Mouse (Mus musculus): ENCODE data around the gene Tspan10. TPM values are rescaled to one million over a fixed set of nuclear protein-coding genes. Genes with fewer than 3 reads are reported as not detected.

Gene Tspan10
- total RNA-seq, 2 experiments from 2014 or later = not detected

GRCm38 (mm10) chr11:120492024-120492877, 49.8 kb downstream of the Tspan10 start:
- peak in 1 of 2 experiments; percentile 21 for DNase-seq (ENCODE audit: low spot score in 2 of 2)

- no peak for DNase-seq (ENCODE audit: low spot score in 2 of 2)
These were observed 50.4 kb downstream of the Tspan10 start for GRCm38 (mm10) chr11:120492878-120493203.

GRCm38 (mm10) chr11:120493351-120493750, 50.9 kb downstream of the Tspan10 start:
- no peak for DNase-seq (ENCODE audit: low spot score in 2 of 2)

- DNase-seq (ENCODE audit: low spot score in 2 of 2) = no peak
These were observed 51.5 kb downstream of the Tspan10 start for GRCm38 (mm10) chr11:120493911-120494310.

Other genes starting within 250 kb of the Tspan10 start
- gene Bahcc1, start 209.7 kb upstream of the Tspan10 start, total RNA-seq (2021) = 10 to 100 TPM; 17.6 to 19.0 TPM
- gene Actg1, start 94.1 kb upstream of the Tspan10 start, total RNA-seq (2021) = 1,000 to 10,000 TPM; 1,279 to 1,291 TPM
- under 1 TPM in 1 of 2 experiments, not detected in 1; 0.61 TPM for gene Fscn2, start 81.1 kb upstream of the Tspan10 start, total RNA-seq (2021)
- 10 to 100 TPM; 16.7 to 18.4 TPM for gene Faap100, start 63.9 kb upstream of the Tspan10 start, total RNA-seq (2021)
- 10 to 100 TPM; 60.0 to 61.9 TPM for gene Nploc4, start 4.9 kb upstream of the Tspan10 start, total RNA-seq (2021)
- gene Pde6g, start 10.9 kb downstream of the Tspan10 start, total RNA-seq (2021) = under 1 TPM; 0.43 to 0.82 TPM
- 10 to 100 TPM; 13.1 to 13.5 TPM for gene Oxld1, start 15.4 kb downstream of the Tspan10 start, total RNA-seq (2021)
- gene Ccdc137, start 15.5 kb downstream of the Tspan10 start, total RNA-seq (2021) = 10 to 100 TPM; 24.6 to 32.9 TPM
- gene Arl16, start 25.0 kb downstream of the Tspan10 start, total RNA-seq (2021) = 10 to 100 TPM; 53.0 to 53.6 TPM
- 10 to 100 TPM; 65.1 to 67.5 TPM for gene Mrpl12, start 42.0 kb downstream of the Tspan10 start, total RNA-seq (2021)
- gene Slc25a10, start 49.2 kb downstream of the Tspan10 start, total RNA-seq (2021) = 10 to 100 TPM; 18.9 to 19.3 TPM
- not detected for gene Gcgr, start 88.1 kb downstream of the Tspan10 start, total RNA-seq (2021)
- gene Mcrip1, start 107.1 kb downstream of the Tspan10 start, total RNA-seq (2021) = 10 to 100 TPM; 68.8 to 74.5 TPM
- not detected for gene Ppp1r27, start 108.5 kb downstream of the Tspan10 start, total RNA-seq (2021)
- 100 to 1,000 TPM; 122 to 132 TPM for gene P4hb, start 130.6 kb downstream of the Tspan10 start, total RNA-seq (2021)
- gene Arhgdia, start 139.0 kb downstream of the Tspan10 start, total RNA-seq (2021) = 100 to 1,000 TPM; 293 to 295 TPM
- gene Alyref, start 155.7 kb downstream of the Tspan10 start, total RNA-seq (2021) = 10 to 100 TPM; 60.5 to 70.0 TPM
- gene Anapc11, start 155.8 kb downstream of the Tspan10 start, total RNA-seq (2021) = 10 to 100 TPM; 93.5 to 97.0 TPM
- 1 to 10 TPM in 1 of 2 experiments, under 1 TPM in 1; 0.89 to 1.4 TPM for gene Npb, start 165.8 kb downstream of the Tspan10 start, total RNA-seq (2021)
- 100 to 1,000 TPM; 118 to 128 TPM for gene Pcyt2, start 175.3 kb downstream of the Tspan10 start, total RNA-seq (2021)
- 10 to 100 TPM; 35.4 to 41.5 TPM for gene Sirt7, start 182.6 kb downstream of the Tspan10 start, total RNA-seq (2021)
- gene Mafg, start 191.0 kb downstream of the Tspan10 start, total RNA-seq (2021) = 10 to 100 TPM; 70.0 to 71.5 TPM
- 1 to 10 TPM in 1 of 2 experiments, under 1 TPM in 1; 0.81 to 2.0 TPM for gene Pycr1, start 201.1 kb downstream of the Tspan10 start, total RNA-seq (2021)
- 1 to 10 TPM; 3.9 to 4.6 TPM for gene Myadml2, start 205.5 kb downstream of the Tspan10 start, total RNA-seq (2021)
- gene Notum, start 218.5 kb downstream of the Tspan10 start, total RNA-seq (2021) = 1 to 10 TPM; 2.6 to 5.5 TPM
- gene Aspscr1, start 230.3 kb downstream of the Tspan10 start, total RNA-seq (2021) = 10 to 100 TPM; 46.1 to 54.3 TPM